Mouse (Mus musculus): ENCODE data around the gene Cabp5.
"Not testable (repeated sequence)": the region's sequence is repeated elsewhere in the genome, so short reads cannot be mapped to it uniquely, and the experiment has no call there.

Cabp5 gene

DNA sequence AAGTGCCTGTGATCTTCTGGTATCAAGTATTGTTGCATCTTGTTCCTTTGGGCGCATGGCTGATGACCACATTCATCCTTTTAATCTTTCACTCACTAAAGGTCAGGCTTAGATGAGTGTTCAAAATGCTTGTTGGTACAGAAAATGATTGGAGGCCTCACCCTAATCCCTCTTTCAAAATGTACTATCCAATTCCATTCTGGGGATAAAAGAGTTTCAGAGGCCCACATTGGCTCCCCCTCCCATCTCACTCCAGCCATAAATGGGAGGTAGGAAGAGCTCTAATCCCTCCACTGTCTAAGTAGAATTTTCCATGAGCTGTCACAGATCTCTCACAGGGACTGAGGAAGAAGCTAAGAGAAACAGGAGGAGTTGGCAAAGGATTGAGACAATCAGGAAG is at the start of gene Cabp5:
Gene Cabp5 (plus strand): TSS at position 301 of the 400 bp plus-strand sequence.
- DNase-seq (ENCODE audit: low read depth): no peak

- DNase-seq (ENCODE audit: low read depth): no peak
These were observed 42.0 kb upstream of the Cabp5 start for GRCm38 (mm10) chr7:13355943-13356342.

DNA sequence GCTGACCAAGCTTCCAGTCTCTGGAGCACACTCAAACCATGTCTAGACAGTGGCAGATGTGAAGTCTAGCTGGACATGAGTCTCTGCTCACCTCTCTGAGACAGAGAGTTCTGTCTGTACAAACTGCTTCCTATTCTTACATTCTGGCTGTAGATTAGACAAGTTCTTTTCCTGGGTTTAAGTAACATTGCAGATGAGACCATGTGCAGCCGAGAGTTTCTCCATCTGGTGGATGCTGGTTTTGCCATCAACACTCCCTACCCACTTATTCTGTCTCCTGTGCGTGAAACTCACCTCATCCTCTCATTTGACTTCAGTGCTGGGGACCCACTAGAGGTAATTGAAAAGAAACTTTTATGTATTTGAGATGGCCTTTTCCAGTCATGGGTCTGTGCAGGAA is 17.3 kb upstream of the Cabp5 start:
- no peak for DNase-seq (ENCODE audit: low read depth)

DNA sequence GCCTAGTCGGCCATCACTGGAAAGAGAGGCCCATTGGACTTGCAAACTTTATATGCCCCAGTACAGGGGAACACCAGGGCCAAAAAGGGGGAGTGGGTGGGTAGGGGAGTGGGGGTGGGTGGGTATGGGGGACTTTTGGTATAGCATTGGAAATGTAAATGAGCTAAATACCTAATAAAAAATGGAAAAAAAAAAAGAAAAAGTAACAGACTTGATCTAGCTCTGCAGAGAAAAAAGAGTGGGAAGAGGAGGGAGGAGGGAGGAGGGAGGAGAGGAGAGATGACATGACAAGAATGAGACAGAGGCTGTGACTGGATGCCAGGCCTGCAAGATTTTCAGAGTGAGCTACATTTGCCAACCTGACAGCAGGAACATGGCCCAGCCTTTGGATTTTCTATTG is 52.6 kb downstream of the Cabp5 start, which contains the start of gene Bsph1:
Gene Bsph1 (plus strand): TSS at position 301 of the 400 bp plus-strand sequence.
- DNase-seq (ENCODE audit: low read depth): not testable (repeated sequence)
